Mouse (Mus musculus) MEL (cell line): ENCODE results near the gene Hs3st5. TPM values are rescaled to one million over a fixed set of nuclear protein-coding genes. Genes with fewer than 3 reads are reported as not detected.

Experiments
- DNase-seq: peaks from one replicate; pipeline ENCODE4 v3.0.0; 2011; ENCODE audit warnings: low read depth, low spot score
- H3K27ac ChIP-seq: 2 replicates; pipeline ENCODE4 v1.5.1; 2012; ENCODE audit warnings: low read depth, mild to moderate bottlenecking, control low read depth, low read length, moderate library complexity; ENCODE audit not compliant: control insufficient read depth
- H3K27me3 ChIP-seq, 2 experiments: fragments of 150-350 bp in 1 of 2; sonication (generic) in 1 of 2; 2 replicates each; pipeline ENCODE4 v1.6.1; 2012; ENCODE audit warnings: low read length in 2 of 2, mild to moderate bottlenecking in 2 of 2, improper control_type of control experiment in 1 of 2, moderate library complexity in 1 of 2; ENCODE audit not compliant: insufficient read depth in 2 of 2, control insufficient read depth in 1 of 2
- H3K36me3 ChIP-seq, 2 experiments: 2 replicates each; pipeline ENCODE4 v1.6.1; 2012 to 2014; ENCODE audit warnings: low read length in 2 of 2, improper control_type of control experiment in 1 of 2, inconsistent platforms in 1 of 2, mild to moderate bottlenecking in 1 of 2; ENCODE audit not compliant: insufficient read depth in 2 of 2, control insufficient read depth in 1 of 2
- H3K4me1 ChIP-seq, 2 experiments: fragments of 150-350 bp in 1 of 2; sonication (generic) in 1 of 2; 2 replicates each; pipeline ENCODE4 v1.6.1; 2012; ENCODE audit warnings: low read length in 2 of 2, improper control_type of control experiment in 1 of 2, mild to moderate bottlenecking in 1 of 2; ENCODE audit not compliant: insufficient read depth in 2 of 2, control insufficient read depth in 1 of 2
- H3K4me3 ChIP-seq, 2 experiments: fragments of 150-350 bp in 1 of 2; sonication (generic) in 1 of 2; 2 replicates each; pipeline ENCODE4 v1.5.1; 2012; ENCODE audit warnings: low read depth in 2 of 2, low read length in 2 of 2, mild to moderate bottlenecking in 2 of 2, moderate library complexity in 2 of 2, control low read depth in 1 of 2, improper control_type of control experiment in 1 of 2; ENCODE audit not compliant: control insufficient read depth in 1 of 2, insufficient read depth in 1 of 2
- H3K79me2 ChIP-seq: 2 replicates; pipeline ENCODE4 v1.6.1; 2012; ENCODE audit warnings: mild to moderate bottlenecking, low read length, moderate library complexity; ENCODE audit not compliant: control insufficient read depth, poor library complexity, insufficient read depth
- H3K9ac ChIP-seq: 2 replicates; pipeline ENCODE4 v1.6.1; 2012; ENCODE audit warnings: low read depth, mild to moderate bottlenecking, control low read depth, low read length, moderate library complexity; ENCODE audit not compliant: control insufficient read depth, poor library complexity, severe bottlenecking
- H3K9me3 ChIP-seq: fragments of 150-350 bp; sonication (generic); replicated peaks from 2 replicates; pipeline ENCODE4 v1.6.1; 2012; ENCODE audit warnings: mild to moderate bottlenecking, low read length, improper control_type of control experiment, moderate library complexity; ENCODE audit not compliant: insufficient read depth
- BHLHE40 ChIP-seq: IDR thresholded peaks from 2 replicates; pipeline ENCODE4 v1.6.1; 2012; ENCODE audit warnings: low read depth, mild to moderate bottlenecking, inconsistent platforms, low read length, improper control_type of control experiment, borderline replicate concordance
- E2F4 ChIP-seq: IDR thresholded peaks from 2 replicates; pipeline ENCODE4 v1.6.1; 2011; ENCODE audit warnings: low read depth, low read length, improper control_type of control experiment, borderline replicate concordance
- ETS1 ChIP-seq: IDR thresholded peaks from 2 replicates; pipeline ENCODE4 v1.6.1; 2012; ENCODE audit warnings: low read depth, mild to moderate bottlenecking, inconsistent platforms, low read length, improper control_type of control experiment, moderate library complexity
- GATA1 ChIP-seq: IDR thresholded peaks from 2 replicates; pipeline ENCODE4 v1.6.1; 2011; ENCODE audit warnings: low read depth, low read length, improper control_type of control experiment
- KAT2A ChIP-seq: conservative IDR thresholded peaks from 2 replicates; pipeline ENCODE4 v1.6.1; 2012; ENCODE audit warnings: low read depth, low read length, improper control_type of control experiment, inconsistent platforms
- MAFK ChIP-seq: IDR thresholded peaks from 2 replicates; pipeline ENCODE4 v1.6.1; 2011; ENCODE audit warnings: low read depth, mild to moderate bottlenecking, low read length, improper control_type of control experiment, borderline replicate concordance
- MXI1 ChIP-seq: IDR thresholded peaks from 2 replicates; pipeline ENCODE4 v1.6.1; 2011; ENCODE audit warnings: mild to moderate bottlenecking, low read depth, low read length, improper control_type of control experiment
- MYB ChIP-seq: IDR thresholded peaks from 2 replicates; pipeline ENCODE4 v1.6.1; 2011; ENCODE audit warnings: mild to moderate bottlenecking, low read depth, low read length, improper control_type of control experiment
- NELFE ChIP-seq: IDR thresholded peaks from 2 replicates; pipeline ENCODE4 v1.6.1; 2011; ENCODE audit warnings: low read depth, low read length, improper control_type of control experiment
- NRF1 ChIP-seq: IDR thresholded peaks from 2 replicates; pipeline ENCODE4 v1.6.1; 2014; ENCODE audit warnings: low read depth, mild to moderate bottlenecking, inconsistent platforms, low read length, improper control_type of control experiment, moderate library complexity; ENCODE audit not compliant: poor library complexity, insufficient read depth, severe bottlenecking
- POLR2A ChIP-seq, 2 experiments: IDR thresholded peaks; 2 replicates each; pipeline ENCODE4 v1.6.1; 2011 to 2012; ENCODE audit warnings: low read length in 2 of 2, mild to moderate bottlenecking in 2 of 2, control low read depth in 1 of 2, improper control_type of control experiment in 1 of 2, low read depth in 1 of 2, moderate library complexity in 1 of 2; ENCODE audit not compliant: control insufficient read depth in 1 of 2, insufficient read depth in 1 of 2, poor library complexity in 1 of 2
- SIN3A ChIP-seq: IDR thresholded peaks from 2 replicates; pipeline ENCODE4 v1.6.1; 2012; ENCODE audit warnings: low read length, improper control_type of control experiment, inconsistent platforms
- SMC3 ChIP-seq: IDR thresholded peaks from 2 replicates; pipeline ENCODE4 v1.6.1; 2011; ENCODE audit warnings: low read depth, low read length, improper control_type of control experiment
- TAL1 ChIP-seq: IDR thresholded peaks from 2 replicates; pipeline ENCODE4 v1.6.1; 2012; ENCODE audit warnings: mild to moderate bottlenecking, inconsistent platforms, low read length, moderate library complexity, mixed read lengths
- TCF12 ChIP-seq: IDR thresholded peaks from 2 replicates; pipeline ENCODE4 v1.6.1; 2014; ENCODE audit warnings: low read depth, mild to moderate bottlenecking, inconsistent platforms, low read length, improper control_type of control experiment, moderate library complexity
- UBTF ChIP-seq: IDR thresholded peaks from 2 replicates; pipeline ENCODE4 v1.6.1; 2012; ENCODE audit warnings: low read depth, mild to moderate bottlenecking, inconsistent platforms, low read length, improper control_type of control experiment, moderate library complexity, borderline replicate concordance; ENCODE audit not compliant: insufficient read depth
- USF1 ChIP-seq: IDR thresholded peaks from 2 replicates; pipeline ENCODE4 v1.6.1; 2014; ENCODE audit warnings: low read depth, mild to moderate bottlenecking, inconsistent platforms, low read length, improper control_type of control experiment, moderate library complexity
- USF2 ChIP-seq, 2 experiments: IDR thresholded peaks; 2 replicates each; pipeline ENCODE4 v1.6.1; 2011 to 2012; ENCODE audit warnings: improper control_type of control experiment in 2 of 2, low read length in 2 of 2, borderline replicate concordance in 1 of 2, inconsistent platforms in 1 of 2, low read depth in 1 of 2, mild to moderate bottlenecking in 1 of 2; ENCODE audit not compliant: insufficient read depth in 1 of 2
- ZC3H11A ChIP-seq: IDR thresholded peaks from 2 replicates; pipeline ENCODE4 v1.6.1; 2012; ENCODE audit warnings: low read depth, mild to moderate bottlenecking, inconsistent platforms, low read length, improper control_type of control experiment
- ZNF384 ChIP-seq: IDR thresholded peaks from 2 replicates; pipeline ENCODE4 v1.6.1; 2012; ENCODE audit warnings: low read depth, mild to moderate bottlenecking, inconsistent platforms, low read length, improper control_type of control experiment
- polyA plus RNA-seq, 2 experiments: library from polyadenylated mRNA; stranded (reverse) in 1 of 2; unstranded in 1 of 2; fragments of >175 nt in 1 of 2; fragments of >200 nt in 1 of 2; gene quantifications; 2 replicates each; pipeline versions ENCODE4 v1.2.1 to v1.2.4; 2012; ENCODE audit warnings: low replicate concordance in 2 of 2, low read depth in 1 of 2; ENCODE audit not compliant: insufficient read length in 2 of 2, insufficient read depth in 1 of 2, missing spikeins in 1 of 2
- total RNA-seq: library from RNA; depleted of rRNA; stranded (reverse); fragments of 300-350 nt; gene quantifications from 2 replicates; pipeline ENCODE4 v1.2.3, GENCODE M21; 2012

The Hs3st5 gene
- total and polyA plus RNA-seq, 3 experiments = not detected

GRCm38 (mm10) chr10:36795311-36795710 is 288.7 kb downstream of the Hs3st5 start:
- Histone ChIP-seq H3K27me3 (no peaks in the 10 kb centered on the region), H3K27ac (no peak overlapping the region), H3K79me2 (no peaks in the 10 kb centered on the region), H3K36me3 (no peaks in the 10 kb centered on the region), H3K4me3 (no peak overlapping the region), H3K9ac (no peak overlapping the region)
- no peak for DNase-seq
- no peak for TF ChIP-seq TAL1
- TF ChIP-seq, all 39 proteins: peak for 0
- H3K9me3 ChIP-seq = no peaks in the 10 kb centered on the region
- H3K4me1 ChIP-seq = no peaks in the 10 kb centered on the region

- TF ChIP-seq TAL1 (no peak), ETS1 (no peak), SMC3 (no peak), ZC3H11A (no peak), MXI1 (no peak), BHLHE40 (no peak), NRF1 (no peak), NELFE (no peak), POLR2A (IDR thresholded peaks at IDR 0.05; ENCODE audit: control insufficient read depth in 1 of 2, insufficient read depth in 1 of 2, low read depth in 1 of 2, low read length in 2 of 2, poor library complexity in 1 of 2) (no peak), TCF12 (no peak), GATA1 (no peak), USF2 (IDR thresholded peaks at IDR 0.05; ENCODE audit: borderline replicate concordance in 1 of 2, insufficient read depth in 1 of 2, low read depth in 1 of 2, low read length in 2 of 2) (no peak), MAFK (no peak), ZNF384 (no peak), UBTF (no peak), SIN3A (no peak), E2F4 (no peak), MYB (no peak), USF1 (no peak), KAT2A (no peak)
- DNase-seq = no peak
- no peak overlapping the region for H3K9ac ChIP-seq
- H3K4me3 ChIP-seq = no peak overlapping the region
- H3K27me3 ChIP-seq = no peaks in the 10 kb centered on the region
- no peaks in the 10 kb centered on the region for H3K9me3 ChIP-seq
- no peaks in the 10 kb centered on the region for H3K4me1 ChIP-seq
- H3K27ac ChIP-seq = no peak overlapping the region
- H3K79me2 ChIP-seq = no peaks in the 10 kb centered on the region
- no peaks in the 10 kb centered on the region for H3K36me3 ChIP-seq
These were observed 294.4 kb downstream of the Hs3st5 start for GRCm38 (mm10) chr10:36800925-36801482.
